Mouse (Mus musculus) liver, postnatal 0 days (tissue): ENCODE data around the gene Slit3. TPM values are rescaled to one million over a fixed set of nuclear protein-coding genes. Genes with fewer than 3 reads are reported as not detected.

Experiments used
- ATAC-seq: fragments of 200-750 bp; cut with Nextera tagmentation; 2 replicates; pipeline ENCODE4 v1.8.0; 2017; ENCODE audit warnings: mild to moderate bottlenecking, moderate library complexity
- DNase-seq: peaks from one replicate; pipeline ENCODE4 v3.0.0-alpha.2; 2016
- H3K27ac ChIP-seq: fragments of 300-500 bp; sonication (generic); 2 replicates; pipeline ENCODE4 v1.5.1; 2014; ENCODE audit warnings: antibody characterized with exemption, moderate library complexity, mild to moderate bottlenecking, low read depth
- H3K27me3 ChIP-seq: fragments of 300-500 bp; sonication (generic); 2 replicates; pipeline ENCODE4 v1.6.1; 2014; ENCODE audit warnings: low read length, control low read depth, mixed read lengths; ENCODE audit not compliant: insufficient read depth
- H3K36me3 ChIP-seq: fragments of 300-500 bp; sonication (generic); replicated peaks from 2 replicates; pipeline ENCODE4 v1.6.1; 2014; ENCODE audit warnings: mild to moderate bottlenecking, control low read depth, low read length, moderate library complexity, mixed read lengths; ENCODE audit not compliant: insufficient read depth
- H3K4me1 ChIP-seq: fragments of 300-500 bp; sonication (generic); 2 replicates; pipeline ENCODE4 v1.6.1; 2014; ENCODE audit warnings: antibody characterized with exemption, mild to moderate bottlenecking, control low read depth; ENCODE audit not compliant: insufficient read depth
- H3K4me2 ChIP-seq: fragments of 300-500 bp; sonication (generic); 2 replicates; pipeline ENCODE4 v1.6.1; 2014; ENCODE audit warnings: low read depth, mild to moderate bottlenecking, low read length, moderate library complexity, mixed read lengths
- H3K4me3 ChIP-seq: fragments of 300-500 bp; sonication (generic); 2 replicates; pipeline ENCODE4 v1.5.1; 2014; ENCODE audit warnings: low read depth, low read length
- H3K9ac ChIP-seq: fragments of 300-500 bp; sonication (generic); replicated peaks from 2 replicates; pipeline ENCODE4 v1.6.1; 2014; ENCODE audit warnings: mild to moderate bottlenecking, moderate library complexity
- H3K9me3 ChIP-seq: fragments of 300-500 bp; sonication (generic); 2 replicates; pipeline ENCODE4 v1.6.1; 2016; ENCODE audit warnings: mild to moderate bottlenecking, control low read depth, low read length, mixed read lengths
- CTCF ChIP-seq: sonication (generic); IDR thresholded peaks from 2 replicates; pipeline ENCODE4 v1.5.1; 2016; ENCODE audit warnings: antibody characterized with exemption, low read depth
- EP300 ChIP-seq: IDR thresholded peaks from 2 replicates; pipeline ENCODE4 v1.6.1; 2016; ENCODE audit warnings: antibody characterized with exemption, low read depth, mild to moderate bottlenecking
- WGBS: fragments of 180-500 bp; shearing (Covaris S2); extraction: QIAGEN DNeasy Blood & Tissue Kit; methylation state at CpG from one replicate; pipeline ENCODE4 v1.1.7; 2014; ENCODE audit not compliant: insufficient replicate concordance; 5-methylcytosine and 5-hydroxymethylcytosine counted together
- microRNA counts: library from miRNA; unstranded; fragments of <30 nt; microRNA quantifications from one replicate; lab custom pipeline; 2015
- microRNA-seq: library from miRNA; unstranded; fragments of <30 nt; microRNA quantifications from one replicate; pipeline ENCODE4, GENCODE M21; 2016
- polyA plus RNA-seq: library from polyadenylated mRNA; unstranded; fragments of >200 nt; fragmentation: Nextera tagmentation; extraction: Ambion mirVana; gene quantifications from 2 replicates; pipeline ENCODE4 v1.2.1, GENCODE M21; 2015

The Slit3 gene
- polyA plus RNA-seq, 1 experiment from 2014 or later = 0.20 TPM

- DNase-seq (no peak), ATAC-seq (no peak)
- TF ChIP-seq EP300 = no peak
- TF ChIP-seq CTCF = no peak
- no peaks in the 10 kb centered on the region for H3K27me3 ChIP-seq
- H3K27ac ChIP-seq = no peak overlapping the region
- H3K4me1 ChIP-seq = no peaks in the 10 kb centered on the region
- H3K4me2 ChIP-seq = no peak overlapping the region
- no peak overlapping the region for H3K4me3 ChIP-seq
- WGBS = 82% methylated on average over 6 of the region's 6 CpGs
- H3K36me3 ChIP-seq = no peaks in the 10 kb centered on the region
- no peak overlapping the region for H3K9ac ChIP-seq
- H3K9me3 ChIP-seq = peaks cover 2% of the 10 kb centered on the region; the same call in 1 of the 2 replicates
Measured at GRCm38 (mm10) chr11:35744571-35744970, 623.5 kb downstream of the Slit3 start.

GRCm38 (mm10) chr11:35750578-35750977, 629.6 kb downstream of the Slit3 start:
- TF ChIP-seq CTCF (no peak), EP300 (no peak)
- DNase-seq (peak; percentile 53), ATAC-seq (peak; percentile 81)
- 0 out of 2 replicates have a peak overlapping the region, but pooled peaks have one; percentile 14 for H3K4me2 ChIP-seq
- H3K9me3 ChIP-seq = no peaks in the 10 kb centered on the region
- H3K4me3 ChIP-seq = no peak overlapping the region
- 0 out of 2 replicates have a peak overlapping the region, but pooled peaks have one; percentile 44 for H3K27ac ChIP-seq
- H3K4me1 ChIP-seq = peaks cover 3% of the 10 kb centered on the region; the same call in 1 of the 2 replicates
- H3K27me3 ChIP-seq = no peaks in the 10 kb centered on the region
- H3K36me3 ChIP-seq = no peaks in the 10 kb centered on the region
- 55% methylated on average over 8 of the region's 8 CpGs for WGBS
- H3K9ac ChIP-seq = no peak overlapping the region

GRCm38 (mm10) chr11:35754906-35755418, 633.9 kb downstream of the Slit3 start:
- H3K27ac ChIP-seq = no peak overlapping the region
- ATAC-seq = no peak
- H3K9ac ChIP-seq = no peak overlapping the region
- no peak for DNase-seq
- H3K36me3 ChIP-seq = no peaks in the 10 kb centered on the region
- TF ChIP-seq EP300 (no peak), CTCF (no peak)
- H3K4me3 ChIP-seq = no peak overlapping the region
- no peaks in the 10 kb centered on the region for H3K9me3 ChIP-seq
- H3K27me3 ChIP-seq = no peaks in the 10 kb centered on the region
- no peak overlapping the region for H3K4me2 ChIP-seq
- 73% methylated on average over 4 of the region's 4 CpGs for WGBS
- H3K4me1 ChIP-seq = peaks cover 3% of the 10 kb centered on the region; the same call in 1 of the 2 replicates

- no peak for ATAC-seq
Measured at GRCm38 (mm10) chr11:35755546-35755945, 634.5 kb downstream of the Slit3 start.

GRCm38 (mm10) chr11:35756411-35757303, 635.6 kb downstream of the Slit3 start:
- ATAC-seq = no peak

More at GRCm38 (mm10) chr11:35755546-35755945, 634.5 kb downstream of the Slit3 start:
- no peak for DNase-seq
- 71% methylated on average over 6 of the region's 6 CpGs for WGBS
- H3K4me1 ChIP-seq = no peaks in the 10 kb centered on the region; the same call in 1 of the 2 replicates
- no peak overlapping the region for H3K9ac ChIP-seq
- no peaks in the 10 kb centered on the region for H3K36me3 ChIP-seq
- H3K4me3 ChIP-seq = no peak overlapping the region
- H3K27me3 ChIP-seq = no peaks in the 10 kb centered on the region
- H3K9me3 ChIP-seq = no peaks in the 10 kb centered on the region
- H3K4me2 ChIP-seq = no peak overlapping the region
- TF ChIP-seq EP300 (no peak), CTCF (no peak)
- no peak overlapping the region for H3K27ac ChIP-seq

More at GRCm38 (mm10) chr11:35756411-35757303, 635.6 kb downstream of the Slit3 start:
- Histone ChIP-seq H3K4me3 (no peak overlapping the region), H3K36me3 (no peaks in the 10 kb centered on the region), H3K9ac (no peak overlapping the region), H3K4me2 (no peak overlapping the region), H3K4me1 (no peaks in the 10 kb centered on the region), H3K27me3 (no peaks in the 10 kb centered on the region), H3K27ac (no peak overlapping the region), H3K9me3 (no peaks in the 10 kb centered on the region)
- DNase-seq = no peak
- WGBS = 76% methylated on average over 11 of the region's 11 CpGs
- no peak for TF ChIP-seq CTCF
- TF ChIP-seq EP300 = no peak

MicroRNAs within 50 kb of the gene (microRNA counts, 519-probe panel; counts per million panel counts)
- microRNA mmu-miR-218 (lab: Ali Mortazavi, UCI) = not detected

Small RNAs within 50 kb of the gene (microRNA-seq; reads per million reads assigned to microRNA genes)
- 1.6 reads per million for gene Mir218-2
